Comparison of ENCODE assay signal across 24 mouse cellular contexts in the genomic region with DNA sequence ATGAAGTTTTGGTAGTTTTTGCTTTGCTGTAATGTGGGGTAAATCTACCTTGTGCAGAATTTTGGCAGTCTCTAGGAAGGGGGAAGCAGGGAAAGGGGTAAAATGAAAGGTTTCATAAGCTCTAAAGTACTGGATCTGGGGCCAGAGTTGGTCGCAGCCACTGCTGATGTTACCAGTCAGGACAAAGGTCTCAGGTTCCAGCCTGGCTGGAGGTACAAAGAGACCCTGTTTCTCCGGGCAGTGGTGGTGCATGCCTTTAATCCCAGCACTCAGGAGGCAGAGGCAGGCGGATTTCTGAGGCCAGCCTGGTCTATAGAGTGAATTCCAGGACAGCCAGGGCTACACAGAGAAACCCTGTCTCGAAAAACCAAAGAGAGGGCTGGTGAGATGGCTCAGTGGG. TPM values are rescaled to one million over a fixed set of nuclear protein-coding genes. Genes with fewer than 3 reads are reported as not detected.
"Had no signal": no experiment of that assay in that cellular context is flagged by ENCODE, and none has a peak within 500 bp of the region (broad histone marks: within the 10 kb centered on the region; RNA-seq: fewer than 3 reads in every experiment).

No protein-coding gene starts in this region.

RNA-seq across cellular contexts. Expression of gene Pla2g1b, which starts 39.6 kb away (rescaled TPM):
- total RNA-seq: heart, postnatal 10 days; heart, postnatal 14 days; heart, postnatal 25 days; heart, postnatal 36 days; heart, postnatal 4 days; hematopoietic stem cell, adult 5-6 weeks; hindbrain, postnatal 0 days; layer of hippocampus, adult 18-20 months; layer of hippocampus, adult 2 months; layer of hippocampus, adult 8-10 months; layer of hippocampus, postnatal 10 days; layer of hippocampus, postnatal 14 days; layer of hippocampus, postnatal 25 days; layer of hippocampus, postnatal 36 days; left cerebral cortex, adult 18-20 months; left cerebral cortex, adult 2 months had no signal
- polyA plus RNA-seq: heart, embryonic 14.5 days; heart, postnatal 0 days; hindbrain, embryonic 12.5 days; hindbrain, embryonic 13.5 days; hindbrain, embryonic 14.5 days; hindbrain, embryonic 15.5 days; hindbrain, embryonic 16.5 days; hindbrain, postnatal 0 days; inflammation-experienced regulatory T-cells, adult 6 months had no signal
